Mouse (Mus musculus) forebrain, embryonic 15.5 days (tissue): ENCODE results near the gene Tbx6. TPM values are rescaled to one million over a fixed set of nuclear protein-coding genes. Genes with fewer than 3 reads are reported as not detected.
A peak's percentile ranks its signal among the peaks of the same experiment; 100 is the strongest.

Experiments
- ATAC-seq: fragments of 200-750 bp; cut with Nextera tagmentation; replicated peaks from 2 replicates; pipeline ENCODE4 v1.8.0; 2017; ENCODE audit warnings: mild to moderate bottlenecking, moderate TSS enrichment, moderate library complexity
- H3K27ac ChIP-seq: fragments of 300-500 bp; sonication (generic); replicated peaks from 2 replicates; pipeline ENCODE4 v1.5.1; 2015; ENCODE audit warnings: mild to moderate bottlenecking, inconsistent platforms
- H3K27me3 ChIP-seq: fragments of 300-500 bp; sonication (generic); 2 replicates; pipeline ENCODE4 v1.6.1; 2015; ENCODE audit warnings: inconsistent platforms
- H3K36me3 ChIP-seq: fragments of 300-500 bp; sonication (generic); 2 replicates; pipeline ENCODE4 v1.6.1; 2015; ENCODE audit warnings: mild to moderate bottlenecking, inconsistent platforms
- H3K4me1 ChIP-seq: fragments of 300-500 bp; sonication (generic); 2 replicates; pipeline ENCODE4 v1.6.1; 2015; ENCODE audit warnings: inconsistent platforms
- H3K4me2 ChIP-seq: fragments of 300-500 bp; sonication (generic); replicated peaks from 2 replicates; pipeline ENCODE4 v1.6.1; 2015; ENCODE audit warnings: mild to moderate bottlenecking, inconsistent platforms
- H3K4me3 ChIP-seq: fragments of 300-500 bp; sonication (generic); 2 replicates; pipeline ENCODE4 v1.5.1; 2015; ENCODE audit warnings: mild to moderate bottlenecking, inconsistent platforms
- H3K9ac ChIP-seq: fragments of 300-500 bp; sonication (generic); replicated peaks from 2 replicates; pipeline ENCODE4 v1.6.1; 2015; ENCODE audit warnings: mild to moderate bottlenecking, inconsistent platforms
- H3K9me3 ChIP-seq: fragments of 300-500 bp; sonication (generic); 2 replicates; pipeline ENCODE4 v1.6.1; 2016; ENCODE audit warnings: inconsistent platforms
- WGBS: fragments of 180-500 bp; shearing (Covaris S2); methylation state at CpG from one replicate; pipeline ENCODE4 v1.1.7; 2015; ENCODE audit warnings: mixed read lengths; 5-methylcytosine and 5-hydroxymethylcytosine counted together
- polyA plus RNA-seq: library from polyadenylated mRNA; unstranded; fragments of >200 nt; fragmentation: Nextera tagmentation; extraction: Ambion mirVana; gene quantifications from 2 replicates; pipeline ENCODE4 v1.2.1, GENCODE M21; 2015

Tbx6 gene
- polyA plus RNA-seq, 1 experiment from 2014 or later = 0.41 TPM

GRCm38 (mm10) chr7:126785056-126785455 lies 3.8 kb downstream of the Tbx6 start:
- Histone ChIP-seq H3K9me3 (no peaks in the 10 kb centered on the region), H3K9ac (no peak overlapping the region), H3K4me1 (peaks cover 16% of the 10 kb centered on the region), H3K27me3 (no peaks in the 10 kb centered on the region), H3K4me2 (no peak overlapping the region), H3K36me3 (peaks cover 58% of the 10 kb centered on the region), H3K4me3 (no peak overlapping the region), H3K27ac (no peak overlapping the region)
- 83% methylated on average over 4 of the region's 4 CpGs for WGBS
- no peak for ATAC-seq

- H3K9me3 ChIP-seq = no peaks in the 10 kb centered on the region
- WGBS = 91% methylated on average over 14 of the region's 14 CpGs
- H3K36me3 ChIP-seq = peaks cover 58% of the 10 kb centered on the region
- H3K27ac ChIP-seq = no peak overlapping the region
- no peak overlapping the region for H3K9ac ChIP-seq
- no peak overlapping the region for H3K4me3 ChIP-seq
- no peak for ATAC-seq
- H3K27me3 ChIP-seq = no peaks in the 10 kb centered on the region
- H3K4me2 ChIP-seq = no peak overlapping the region
- peaks cover 14% of the 10 kb centered on the region for H3K4me1 ChIP-seq
Measured at GRCm38 (mm10) chr7:126786142-126786541, 4.9 kb downstream of the Tbx6 start.

GRCm38 (mm10) chr7:126789141-126789540 lies 7.9 kb downstream of the Tbx6 start:
- Histone ChIP-seq H3K27ac (no peak overlapping the region), H3K9ac (no peak overlapping the region), H3K4me1 (peaks cover 22% of the 10 kb centered on the region), H3K4me2 (no peak overlapping the region), H3K4me3 (no peak overlapping the region), H3K27me3 (no peaks in the 10 kb centered on the region), H3K9me3 (no peaks in the 10 kb centered on the region), H3K36me3 (peaks cover 54% of the 10 kb centered on the region)
- no peak for ATAC-seq
- 84% methylated on average over 4 of the region's 4 CpGs for WGBS

- H3K9me3 ChIP-seq = no peaks in the 10 kb centered on the region
- peak within 1 kb of the TSS; percentile 93 for H3K4me2 ChIP-seq
- peak; percentile 97 for ATAC-seq
- H3K27me3 ChIP-seq = no peaks in the 10 kb centered on the region
- peaks cover 53% of the 10 kb centered on the region for H3K36me3 ChIP-seq
- H3K4me1 ChIP-seq = peaks cover 34% of the 10 kb centered on the region
- H3K27ac ChIP-seq = peak within 1 kb of the TSS; percentile 95
- peak within 1 kb of the TSS; percentile 93 for H3K4me3 ChIP-seq
- peak within 1 kb of the TSS; percentile 90 for H3K9ac ChIP-seq
- WGBS = under 1% methylated on average over 79 of the region's 83 CpGs
Measured at GRCm38 (mm10) chr7:126791851-126792720, 10.8 kb downstream of the Tbx6 start, which contains the start of gene Ppp4c. Gene Ppp4c (minus strand): TSS chr7:126792496.

- no peaks in the 10 kb centered on the region for H3K27me3 ChIP-seq
- H3K4me3 ChIP-seq = peak overlapping the region; percentile 93
- H3K4me1 ChIP-seq = peaks cover 42% of the 10 kb centered on the region
- H3K27ac ChIP-seq = peak overlapping the region; percentile 95
- ATAC-seq = peak; percentile 44
- H3K9me3 ChIP-seq = no peaks in the 10 kb centered on the region
- H3K36me3 ChIP-seq = peaks cover 45% of the 10 kb centered on the region
- 31% methylated on average over 11 of the region's 11 CpGs for WGBS
- peak overlapping the region; percentile 93 for H3K4me2 ChIP-seq
- peak overlapping the region; percentile 90 for H3K9ac ChIP-seq
Measured at GRCm38 (mm10) chr7:126792721-126793443, 11.6 kb downstream of the Tbx6 start.

- H3K9ac ChIP-seq = no peak overlapping the region
- H3K9me3 ChIP-seq = no peaks in the 10 kb centered on the region
- peaks cover 49% of the 10 kb centered on the region for H3K4me1 ChIP-seq
- no peak overlapping the region; the same call in 1 of the 2 replicates for H3K4me2 ChIP-seq
- H3K27ac ChIP-seq = 0 out of 2 replicates have a peak overlapping the region, but pooled peaks have one; percentile 95
- H3K36me3 ChIP-seq = peaks cover 38% of the 10 kb centered on the region
- H3K27me3 ChIP-seq = no peaks in the 10 kb centered on the region
- ATAC-seq = no peak
- 74% methylated on average over 4 of the region's 4 CpGs for WGBS
- no peak overlapping the region for H3K4me3 ChIP-seq
Measured at GRCm38 (mm10) chr7:126793456-126794270, 12.4 kb downstream of the Tbx6 start.

GRCm38 (mm10) chr7:126794271-126794605 lies 13.0 kb downstream of the Tbx6 start:
- ATAC-seq = no peak
- Histone ChIP-seq H3K4me3 (no peak overlapping the region), H3K36me3 (peaks cover 32% of the 10 kb centered on the region), H3K9ac (no peak overlapping the region), H3K4me2 (no peak overlapping the region), H3K27ac (no peak overlapping the region), H3K4me1 (peaks cover 49% of the 10 kb centered on the region), H3K9me3 (no peaks in the 10 kb centered on the region), H3K27me3 (no peaks in the 10 kb centered on the region)
- WGBS = 81% methylated on average over 4 of the region's 4 CpGs

- Histone ChIP-seq H3K4me1 (peaks cover 55% of the 10 kb centered on the region), H3K9ac (no peak overlapping the region), H3K27ac (no peak overlapping the region), H3K4me3 (no peak overlapping the region), H3K36me3 (peaks cover 28% of the 10 kb centered on the region), H3K9me3 (no peaks in the 10 kb centered on the region), H3K4me2 (no peak overlapping the region), H3K27me3 (no peaks in the 10 kb centered on the region)
- WGBS = 76% methylated on average over 16 of the region's 16 CpGs
- no peak for ATAC-seq
Measured at GRCm38 (mm10) chr7:126795387-126796317, 14.4 kb downstream of the Tbx6 start.

GRCm38 (mm10) chr7:126796350-126796932 lies 15.2 kb downstream of the Tbx6 start:
- no peak for ATAC-seq
- no peak overlapping the region for H3K4me2 ChIP-seq
- H3K4me1 ChIP-seq = peaks cover 48% of the 10 kb centered on the region
- WGBS = 67% methylated on average over 8 of the region's 8 CpGs
- no peaks in the 10 kb centered on the region for H3K9me3 ChIP-seq
- H3K36me3 ChIP-seq = peaks cover 28% of the 10 kb centered on the region
- 0 out of 2 replicates have a peak overlapping the region, but pooled peaks have one; percentile 58 for H3K4me3 ChIP-seq
- no peak overlapping the region for H3K27ac ChIP-seq
- H3K9ac ChIP-seq = 0 out of 2 replicates have a peak overlapping the region, but pooled peaks have one; percentile 66
- no peaks in the 10 kb centered on the region for H3K27me3 ChIP-seq

- no peak for ATAC-seq
- H3K27me3 ChIP-seq = no peaks in the 10 kb centered on the region
- H3K27ac ChIP-seq = peak within 1 kb of the TSS; percentile 93
- H3K36me3 ChIP-seq = peaks cover 28% of the 10 kb centered on the region
- H3K4me1 ChIP-seq = peaks cover 44% of the 10 kb centered on the region
- H3K4me2 ChIP-seq = peak within 1 kb of the TSS; percentile 88
- peak within 1 kb of the TSS; percentile 58 for H3K4me3 ChIP-seq
- peak within 1 kb of the TSS; percentile 66 for H3K9ac ChIP-seq
- H3K9me3 ChIP-seq = no peaks in the 10 kb centered on the region
- 25% methylated on average over 21 of the region's 21 CpGs for WGBS
Measured at GRCm38 (mm10) chr7:126797411-126798126, 16.3 kb downstream of the Tbx6 start, which contains the start of gene Fam57b. Gene Fam57b (plus strand): TSS chr7:126797668.
